Mouse (Mus musculus) midbrain, postnatal 0 days (tissue): ENCODE measurements around the gene Tcp11. TPM values are rescaled to one million over a fixed set of nuclear protein-coding genes. Genes with fewer than 3 reads are reported as not detected.
A peak's percentile ranks its signal among the peaks of the same experiment; 100 is the strongest.

Source experiments
- ATAC-seq: fragments of 200-750 bp; cut with Nextera tagmentation; 2 replicates; pipeline ENCODE4 v1.8.0; 2017; ENCODE audit warnings: moderate number of reproducible peaks, mild to moderate bottlenecking, moderate TSS enrichment, moderate library complexity; ENCODE audit not compliant: low FRiP score
- DNase-seq: peaks from one replicate; pipeline ENCODE4 v3.0.0-alpha.2; 2015; ENCODE audit warnings: low spot score
- H3K27ac ChIP-seq: fragments of 300-500 bp; sonication (generic); 2 replicates; pipeline ENCODE4 v1.5.1; 2014; ENCODE audit warnings: low read depth, mild to moderate bottlenecking, low read length, mixed read lengths
- H3K27me3 ChIP-seq: fragments of 300-500 bp; sonication (generic); 2 replicates; pipeline ENCODE4 v1.6.1; 2014; ENCODE audit warnings: low read length, control low read depth, mixed read lengths; ENCODE audit not compliant: insufficient read depth
- H3K36me3 ChIP-seq: fragments of 300-500 bp; sonication (generic); 2 replicates; pipeline ENCODE4 v1.6.1; 2014; ENCODE audit warnings: low read length, control low read depth, mixed read lengths; ENCODE audit not compliant: insufficient read depth
- H3K4me1 ChIP-seq: fragments of 300-500 bp; sonication (generic); 2 replicates; pipeline ENCODE4 v1.6.1; 2014; ENCODE audit warnings: mild to moderate bottlenecking, control low read depth, antibody characterized with exemption, low read length, mixed read lengths; ENCODE audit not compliant: insufficient read depth
- H3K4me2 ChIP-seq: fragments of 300-500 bp; sonication (generic); 2 replicates; pipeline ENCODE4 v1.6.1; 2014; ENCODE audit warnings: low read depth, mild to moderate bottlenecking, low read length, mixed read lengths; ENCODE audit not compliant: poor library complexity, severe bottlenecking
- H3K4me3 ChIP-seq: fragments of 300-500 bp; sonication (generic); 2 replicates; pipeline ENCODE4 v1.5.1; 2014; ENCODE audit warnings: low read depth, mild to moderate bottlenecking, low read length, moderate library complexity
- H3K9ac ChIP-seq: fragments of 300-500 bp; sonication (generic); replicated peaks from 2 replicates; pipeline ENCODE4 v1.6.1; 2014; ENCODE audit warnings: mild to moderate bottlenecking, low read length, moderate library complexity, mixed read lengths; ENCODE audit not compliant: poor library complexity, severe bottlenecking
- H3K9me3 ChIP-seq: fragments of 300-500 bp; sonication (generic); 2 replicates; pipeline ENCODE4 v1.6.1; 2016; ENCODE audit warnings: low read length, control low read depth
- CTCF ChIP-seq: IDR thresholded peaks from 2 replicates; pipeline ENCODE4 v1.5.1; 2016; ENCODE audit warnings: antibody characterized with exemption, mild to moderate bottlenecking
- whole genome bisulfite sequencing: fragments of 180-500 bp; shearing (Covaris S2); extraction: QIAGEN DNeasy Blood & Tissue Kit; methylation state at CpG from one replicate; pipeline ENCODE4 v1.1.7; 2014; 5-methylcytosine and 5-hydroxymethylcytosine counted together
- polyA plus RNA-seq: library from polyadenylated mRNA; unstranded; fragments of >200 nt; fragmentation: Nextera tagmentation; extraction: Ambion mirVana; gene quantifications from 2 replicates; pipeline ENCODE4 v1.2.1, GENCODE M21; 2015
- total RNA-seq: library from RNA; depleted of rRNA; stranded (reverse); fragments of >200 nt; gene quantifications from 2 replicates; pipeline ENCODE4 v1.2.3, GENCODE M21; 2014

The Tcp11 gene
- total and polyA plus RNA-seq, 2 experiments from 2014 or later, result 2.5 to 8.2 TPM

- ATAC-seq, result no peak
Measured at GRCm38 (mm10) chr17:28074486-28074885, 6.0 kb downstream of the Tcp11 start.

GRCm38 (mm10) chr17:28072730-28073129 is 7.7 kb downstream of the Tcp11 start:
- H3K4me2 ChIP-seq, result no peak overlapping the region
- WGBS, result 83% methylated on average over 2 of the region's 2 CpGs
- no peak overlapping the region for H3K27ac ChIP-seq
- ATAC-seq, result no peak
- H3K36me3 ChIP-seq, result no peaks in the 10 kb centered on the region
- H3K4me1 ChIP-seq, result no peaks in the 10 kb centered on the region
- no peak for TF ChIP-seq CTCF
- no peaks in the 10 kb centered on the region for H3K9me3 ChIP-seq
- DNase-seq, result no peak
- H3K27me3 ChIP-seq, result no peaks in the 10 kb centered on the region
- H3K4me3 ChIP-seq, result no peak overlapping the region
- no peak overlapping the region for H3K9ac ChIP-seq

More at GRCm38 (mm10) chr17:28074486-28074885, 6.0 kb downstream of the Tcp11 start:
- H3K4me1 ChIP-seq, result no peaks in the 10 kb centered on the region
- H3K27ac ChIP-seq, result no peak overlapping the region
- TF ChIP-seq CTCF, result no peak
- no peak overlapping the region for H3K4me2 ChIP-seq
- H3K9ac ChIP-seq, result no peak overlapping the region
- WGBS, result 66% methylated on average over 7 of the region's 7 CpGs
- H3K36me3 ChIP-seq, result no peaks in the 10 kb centered on the region
- H3K9me3 ChIP-seq, result no peaks in the 10 kb centered on the region
- no peak overlapping the region for H3K4me3 ChIP-seq
- no peak for DNase-seq
- H3K27me3 ChIP-seq, result no peaks in the 10 kb centered on the region

DNA sequence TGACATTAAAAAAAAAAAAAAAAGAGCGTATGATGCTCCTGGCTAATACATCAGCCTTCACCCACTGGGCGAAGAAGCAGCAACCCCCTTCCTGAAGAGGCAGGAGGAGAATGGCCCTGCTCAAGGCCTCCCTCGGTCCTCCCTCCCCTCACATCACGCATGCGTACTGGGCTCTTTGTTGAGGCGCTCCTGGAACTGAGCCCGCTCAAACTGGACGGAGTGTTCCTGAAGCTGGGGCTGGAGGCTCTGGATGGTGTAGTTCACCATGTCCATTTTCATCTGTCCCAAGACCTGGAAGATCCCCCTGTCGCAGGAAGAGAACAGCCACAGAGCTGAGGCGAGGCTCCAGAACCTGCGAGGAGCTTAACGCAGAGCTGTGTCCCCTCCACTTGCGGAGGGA is 10.2 kb downstream of the Tcp11 start:
- Histone ChIP-seq H3K27me3 (no peaks in the 10 kb centered on the region), H3K4me1 (no peaks in the 10 kb centered on the region), H3K4me3 (no peak overlapping the region), H3K27ac (no peak overlapping the region), H3K9ac (0 out of 2 replicates have a peak overlapping the region, but pooled peaks have one; percentile 13), H3K9me3 (no peaks in the 10 kb centered on the region), H3K4me2 (no peak overlapping the region), H3K36me3 (no peaks in the 10 kb centered on the region)
- 81% methylated on average over 13 of the region's 13 CpGs for WGBS
- no peak for TF ChIP-seq CTCF
- no peak for DNase-seq
- ATAC-seq, result no peak

DNA sequence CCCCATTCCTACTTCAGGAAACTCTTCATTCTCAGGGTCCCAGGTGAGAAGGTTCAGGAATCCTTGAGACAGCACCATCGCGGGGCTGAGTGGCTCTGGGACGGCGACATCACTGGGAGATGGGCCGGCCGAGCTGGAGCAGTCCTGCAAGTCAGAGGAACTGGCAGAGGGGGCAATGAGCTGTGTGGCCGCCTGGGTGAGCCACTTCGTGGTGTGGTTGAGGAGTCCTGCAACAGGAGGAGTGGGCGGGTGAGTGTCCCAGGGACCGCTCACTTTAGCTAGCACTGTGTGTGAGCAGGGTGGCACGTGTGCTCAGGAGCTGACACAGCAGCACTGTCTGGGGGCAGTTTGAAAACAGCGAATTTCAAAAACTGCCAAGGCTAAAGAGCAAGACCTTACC is 11.0 kb downstream of the Tcp11 start:
- Histone ChIP-seq H3K9ac (no peak overlapping the region), H3K4me2 (no peak overlapping the region), H3K4me1 (no peaks in the 10 kb centered on the region), H3K36me3 (no peaks in the 10 kb centered on the region), H3K27me3 (no peaks in the 10 kb centered on the region), H3K4me3 (no peak overlapping the region), H3K9me3 (no peaks in the 10 kb centered on the region), H3K27ac (no peak overlapping the region)
- no peak for ATAC-seq
- WGBS, result 31% methylated on average over 12 of the region's 12 CpGs
- TF ChIP-seq CTCF, result no peak
- DNase-seq, result no peak

DNA sequence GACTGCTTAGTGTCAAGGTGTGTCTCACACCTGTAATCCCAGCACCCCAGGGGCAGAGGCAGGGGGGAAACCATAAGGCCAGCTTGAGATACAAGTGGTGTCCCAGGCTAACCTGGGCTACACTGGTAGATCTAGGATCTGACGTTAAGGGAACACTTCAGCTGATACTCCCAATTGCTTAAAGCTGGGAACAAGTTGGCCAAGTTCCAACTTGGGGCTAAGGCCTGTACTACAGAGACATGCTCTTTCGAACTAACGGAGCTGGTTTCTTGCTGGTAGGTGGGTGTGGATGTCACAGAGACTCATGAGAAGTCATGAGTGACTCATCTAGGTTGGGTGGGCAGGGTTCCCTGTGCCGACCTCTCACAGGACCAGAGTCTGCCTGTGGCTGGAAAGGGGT is 13.1 kb downstream of the Tcp11 start:
- no peak overlapping the region for H3K9ac ChIP-seq
- H3K27me3 ChIP-seq, result no peaks in the 10 kb centered on the region
- 79% methylated on average over 4 of the region's 4 CpGs for WGBS
- DNase-seq, result no peak
- H3K4me3 ChIP-seq, result no peak overlapping the region
- no peaks in the 10 kb centered on the region for H3K9me3 ChIP-seq
- H3K4me2 ChIP-seq, result no peak overlapping the region
- H3K36me3 ChIP-seq, result peaks cover 3% of the 10 kb centered on the region; the same call in 1 of the 2 replicates
- no peak for TF ChIP-seq CTCF
- H3K27ac ChIP-seq, result no peak overlapping the region
- ATAC-seq, result no peak
- H3K4me1 ChIP-seq, result no peaks in the 10 kb centered on the region

- no peak overlapping the region for H3K4me2 ChIP-seq
- DNase-seq, result no peak
- no peak overlapping the region for H3K9ac ChIP-seq
- H3K36me3 ChIP-seq, result peaks cover 38% of the 10 kb centered on the region
- no peaks in the 10 kb centered on the region for H3K4me1 ChIP-seq
- ATAC-seq, result no peak
- no peak overlapping the region for H3K27ac ChIP-seq
- H3K9me3 ChIP-seq, result no peaks in the 10 kb centered on the region
- H3K27me3 ChIP-seq, result no peaks in the 10 kb centered on the region
- no peak overlapping the region for H3K4me3 ChIP-seq
- TF ChIP-seq CTCF, result no peak
- WGBS, result 71% methylated on average over 6 of the region's 6 CpGs
Measured at GRCm38 (mm10) chr17:28063163-28063562, 17.3 kb downstream of the Tcp11 start.
